Mouse (Mus musculus): ENCODE data around the gene Mapkap1.

Mapkap1 gene

DNA sequence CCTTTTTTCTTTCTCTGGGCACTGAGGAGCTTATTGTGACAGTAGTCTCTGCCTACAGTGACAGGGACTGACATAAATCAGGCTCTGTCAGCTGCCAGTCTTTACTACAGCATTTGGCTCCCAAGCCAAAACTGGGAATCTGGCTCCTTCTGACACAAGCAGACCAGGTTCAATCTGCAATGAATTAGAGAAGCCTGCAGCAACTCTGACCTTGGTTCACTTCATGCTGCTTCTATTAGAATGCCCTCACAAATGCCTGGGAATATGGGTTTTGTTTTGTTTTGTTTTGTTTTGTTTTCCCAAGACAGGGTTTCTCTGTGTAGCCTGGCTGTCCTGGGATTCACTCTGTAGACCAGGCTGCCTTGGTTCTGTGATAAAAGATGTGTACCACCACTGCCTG, 126.7 kb downstream of the Mapkap1 start:
- no peak for DNase-seq

DNA sequence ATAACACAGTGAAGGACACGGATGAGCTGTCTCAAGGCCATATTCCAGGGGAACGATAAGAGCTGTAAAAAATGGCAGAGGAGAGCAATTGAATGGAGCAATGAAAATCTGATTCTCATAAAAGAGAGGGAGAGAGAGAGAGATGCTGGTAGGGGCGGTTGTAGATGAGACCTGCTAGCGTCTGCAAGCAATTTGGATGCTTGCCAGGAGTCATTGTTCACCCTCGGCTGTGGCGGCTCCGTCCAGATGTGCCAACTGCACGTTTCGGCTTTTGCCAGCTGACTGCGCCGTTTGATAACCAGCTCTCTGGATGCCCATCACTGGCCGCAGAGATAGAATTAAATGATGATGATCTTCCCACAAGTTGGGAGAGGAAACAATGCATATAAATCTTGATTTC, 128.4 kb downstream of the Mapkap1 start:
- DNase-seq: no peak

DNA sequence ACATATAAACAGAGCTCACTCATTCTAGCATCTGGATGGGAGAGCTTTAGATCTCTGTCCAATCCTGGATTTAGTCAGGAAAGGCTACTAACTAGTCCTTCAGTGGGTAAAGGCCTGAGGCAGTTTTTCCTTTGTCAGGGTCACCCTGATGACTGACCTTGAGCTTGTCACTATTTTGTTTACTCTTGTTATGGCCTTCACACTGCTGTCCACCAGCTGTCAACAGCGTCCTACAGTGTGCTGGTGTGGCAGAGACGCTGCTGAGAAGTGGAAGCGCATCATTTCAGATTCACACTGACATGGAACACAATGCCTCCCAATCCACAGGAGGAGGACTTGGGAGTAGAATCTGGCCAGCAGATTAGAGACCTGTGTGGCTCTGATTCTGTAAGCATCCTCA, 130.8 kb downstream of the Mapkap1 start:
- DNase-seq: no peak

DNA sequence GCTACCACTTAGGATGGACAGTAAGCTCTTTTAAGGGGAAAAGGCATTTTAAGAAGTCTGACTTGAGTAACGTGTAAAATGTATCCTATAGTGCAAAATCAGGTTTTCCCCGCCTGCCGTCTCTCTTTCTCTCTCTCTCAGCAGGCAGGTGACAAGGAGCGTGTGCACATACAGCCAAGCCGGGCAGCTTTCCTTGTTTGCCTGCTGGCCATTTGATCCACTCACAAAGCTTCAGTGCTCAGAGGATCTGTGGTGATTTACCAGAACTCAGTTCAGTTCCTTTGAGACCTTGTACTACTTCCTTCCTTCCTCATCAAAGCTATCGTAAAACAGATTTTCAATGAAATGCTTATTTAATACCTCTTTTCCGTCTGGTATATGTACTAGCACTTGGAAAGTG, 137.0 kb downstream of the Mapkap1 start:
- DNase-seq: no peak

DNA sequence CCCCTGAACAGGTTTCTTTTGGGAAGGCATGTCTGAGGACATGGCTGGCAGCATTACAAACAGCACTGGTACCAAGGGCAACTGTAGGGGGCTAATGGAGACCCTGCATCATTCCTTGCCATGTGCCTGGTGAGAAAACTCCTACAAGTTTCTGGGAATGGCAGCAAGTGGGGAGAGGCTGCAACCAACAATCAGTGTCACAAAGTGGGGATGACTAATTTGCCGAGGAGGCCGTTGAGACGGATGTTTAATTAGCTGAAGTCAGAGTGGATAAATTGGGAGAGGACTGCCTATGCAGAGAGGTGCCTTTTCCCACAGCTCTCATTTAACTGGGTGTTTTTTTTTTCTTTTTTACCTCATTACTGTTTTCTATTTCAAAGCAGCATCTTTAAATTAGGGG, 137.4 kb downstream of the Mapkap1 start:
- DNase-seq: no peak

DNA sequence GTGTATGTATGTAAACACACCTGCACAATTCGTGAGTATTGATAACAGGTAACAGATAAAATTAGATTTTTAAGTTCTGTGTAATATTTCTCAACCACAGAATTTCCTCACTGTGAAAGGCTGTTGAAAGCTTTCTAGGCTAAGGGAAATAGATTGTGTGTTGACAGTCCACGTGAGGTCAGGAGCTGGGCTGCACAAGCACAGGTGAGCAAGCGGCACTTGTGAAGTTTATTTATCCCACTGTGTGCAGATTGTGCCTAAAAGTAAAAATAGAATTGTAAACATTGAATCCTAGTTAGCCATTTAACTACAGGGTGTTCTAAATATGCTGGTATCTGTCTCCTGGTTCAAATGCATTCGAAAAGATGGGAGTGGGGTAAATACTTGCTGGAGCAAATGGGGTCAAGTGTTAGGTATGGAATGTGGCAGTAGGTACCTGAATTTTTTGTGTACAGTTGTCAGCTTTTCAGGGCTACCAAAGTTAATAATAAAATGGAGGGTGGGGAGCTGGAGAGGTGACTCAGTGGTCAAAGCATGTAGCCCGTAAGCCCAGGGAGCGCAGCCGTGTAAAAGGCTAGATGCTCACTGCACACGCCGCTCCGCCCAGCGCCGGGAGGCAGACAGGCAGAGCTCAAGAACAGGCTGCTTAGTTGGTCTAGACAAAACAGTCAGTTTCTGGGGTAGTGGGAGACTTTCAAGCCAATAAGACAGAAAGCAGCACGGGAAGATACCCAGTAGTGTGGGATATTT, 138.2 kb downstream of the Mapkap1 start:
- DNase-seq: no peak

DNA sequence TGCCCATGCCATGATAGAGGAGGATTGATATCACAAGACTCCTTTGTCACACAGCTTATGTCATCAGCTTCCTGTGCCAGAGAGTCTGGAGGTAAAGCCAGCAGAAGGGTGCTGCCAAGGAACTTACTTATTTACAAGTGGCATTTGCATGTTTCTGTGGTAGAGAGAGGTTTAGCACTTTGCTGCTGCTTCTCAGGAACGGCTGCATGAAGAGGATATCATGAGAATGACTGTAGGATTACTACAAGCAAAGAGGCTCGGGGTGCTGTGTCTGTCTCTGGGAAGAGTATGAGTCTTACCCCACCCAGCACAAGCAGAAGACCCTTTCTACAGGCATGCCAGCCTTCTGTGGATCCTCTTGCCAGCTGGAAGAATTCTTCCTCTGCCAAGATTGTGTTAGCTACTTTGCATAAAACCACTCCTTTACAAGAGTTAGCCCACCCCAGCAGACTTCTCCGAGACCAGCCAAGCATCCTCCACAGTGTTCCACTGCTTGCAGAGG, 139.7 kb downstream of the Mapkap1 start:
- DNase-seq: no peak

DNA sequence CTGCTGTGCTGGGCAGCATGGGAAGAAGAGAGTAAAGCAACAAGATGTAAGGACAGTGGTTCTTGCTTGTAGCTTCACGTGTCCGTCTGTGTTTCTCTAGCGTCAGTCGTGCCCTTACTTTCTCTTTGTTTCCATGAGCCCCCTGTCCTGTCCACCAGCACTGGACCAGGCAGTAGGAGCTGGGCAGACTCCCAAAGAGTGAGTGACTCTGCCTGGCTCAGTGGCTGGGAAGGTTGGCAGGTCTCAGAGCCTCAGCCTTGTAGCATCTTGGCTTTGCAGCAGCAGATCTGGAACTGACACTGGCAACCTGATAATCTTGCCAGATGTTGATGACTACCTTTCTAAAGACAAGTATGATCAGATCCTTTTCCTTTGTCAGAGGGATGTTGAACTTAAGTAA, 140.9 kb downstream of the Mapkap1 start:
- DNase-seq: no peak

DNA sequence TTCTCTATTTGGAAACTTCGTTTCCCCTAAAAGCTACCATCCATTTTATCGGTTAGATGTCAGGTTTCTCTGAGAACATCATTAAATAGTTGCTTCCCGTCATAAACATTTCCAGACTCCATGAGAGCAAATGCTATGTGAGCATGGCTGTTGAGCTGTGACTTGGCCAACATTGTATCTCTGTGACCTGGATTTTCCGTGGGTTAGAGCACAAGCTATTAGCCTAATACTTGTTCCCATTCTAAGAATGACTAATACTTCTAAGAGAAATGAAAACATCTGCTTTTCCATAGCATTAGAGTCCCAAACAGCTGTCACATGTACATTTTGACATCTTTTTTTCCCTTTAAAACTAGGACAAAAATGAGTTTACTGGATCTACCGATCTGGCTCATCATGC, 142.4 kb downstream of the Mapkap1 start:
- no peak for DNase-seq

DNA sequence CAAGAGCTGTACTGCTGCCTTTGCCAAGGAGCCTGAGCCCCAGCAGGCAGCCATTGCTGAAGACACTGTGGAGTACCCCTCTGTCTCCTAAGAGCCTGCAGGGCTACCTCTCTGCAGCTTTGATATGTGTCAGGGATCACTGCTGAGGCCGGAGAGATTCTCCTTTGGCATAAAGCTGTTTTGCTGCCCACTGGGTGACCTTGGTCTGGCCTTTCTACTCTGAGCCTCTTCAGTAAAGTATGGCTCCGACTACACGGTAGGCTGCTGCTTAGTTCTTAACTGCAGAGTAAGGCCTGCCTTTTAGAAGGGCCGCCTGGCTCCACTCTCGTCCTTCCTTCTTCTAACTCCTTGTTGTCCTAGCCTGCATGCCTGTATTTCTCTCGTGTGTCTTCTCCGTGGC, 142.9 kb downstream of the Mapkap1 start:
- no peak for DNase-seq

DNA sequence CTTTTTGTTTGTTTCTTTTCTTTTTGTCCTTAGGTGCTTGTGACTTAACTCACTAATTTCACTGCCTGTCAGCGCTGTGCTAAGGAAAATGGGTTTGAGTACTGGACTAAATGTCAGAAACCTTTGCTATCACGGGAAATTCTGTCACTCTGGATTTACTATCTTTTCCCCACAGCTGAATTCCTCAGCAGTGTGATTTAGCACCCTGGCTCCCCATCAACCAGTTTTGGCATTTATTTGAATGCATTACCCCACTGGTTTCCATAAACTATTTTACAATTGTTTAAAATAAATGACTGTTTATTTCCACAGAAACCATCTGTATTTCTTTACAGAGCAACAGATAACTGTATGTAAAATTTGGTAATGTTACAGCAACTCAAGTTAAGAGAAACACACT, 146.2 kb downstream of the Mapkap1 start:
- DNase-seq: no peak

DNA sequence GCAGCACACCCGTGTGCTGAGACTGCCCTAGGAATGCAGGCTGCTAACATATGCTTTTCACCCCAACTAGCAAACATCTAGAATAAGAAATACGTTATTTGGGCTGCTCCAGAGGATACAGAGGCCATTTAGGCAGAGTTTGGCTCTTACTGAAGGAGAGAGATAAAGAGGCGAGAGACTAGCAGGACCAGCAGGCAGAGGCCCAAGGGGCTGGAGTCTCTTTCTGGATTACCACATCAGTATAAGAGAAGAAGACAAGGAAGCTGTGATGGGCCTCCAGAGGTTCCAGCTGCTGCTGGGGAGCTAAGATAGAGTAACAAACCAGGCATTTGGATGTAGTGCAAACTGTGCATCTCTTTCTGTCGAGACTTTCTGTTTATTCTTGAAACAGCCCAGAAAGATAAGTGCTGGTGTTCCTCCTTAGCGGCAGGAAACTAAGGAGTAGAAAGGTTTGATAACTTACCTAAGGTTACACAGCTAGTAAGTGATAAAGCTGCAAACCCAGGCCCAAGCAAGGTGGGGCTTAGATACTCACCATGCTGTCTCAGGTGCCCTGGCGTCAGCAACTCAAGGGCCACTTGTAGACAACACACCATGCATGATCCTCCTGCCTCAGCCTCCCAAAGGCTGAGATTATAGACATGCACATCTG, 147.1 kb downstream of the Mapkap1 start:
- no peak for DNase-seq

DNA sequence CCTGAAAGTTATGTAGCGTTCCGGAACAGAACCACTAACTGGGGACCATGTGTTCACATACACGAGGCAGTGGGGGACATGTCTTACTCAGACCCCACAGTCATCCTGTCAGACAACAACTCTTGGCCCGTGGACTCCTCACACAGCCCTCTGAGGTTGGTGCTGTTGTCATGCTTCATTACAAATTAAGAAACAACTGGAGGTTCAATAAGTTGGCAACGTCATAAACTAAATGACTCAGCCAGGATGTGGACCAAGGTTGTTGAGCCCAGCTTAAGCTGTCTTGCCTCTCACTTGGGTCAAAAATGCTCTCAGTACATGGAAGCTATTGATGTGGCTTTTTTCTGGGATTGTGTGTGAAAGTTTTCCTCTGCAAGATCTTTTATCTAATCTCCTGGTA, 153.6 kb downstream of the Mapkap1 start:
- DNase-seq: no peak

DNA sequence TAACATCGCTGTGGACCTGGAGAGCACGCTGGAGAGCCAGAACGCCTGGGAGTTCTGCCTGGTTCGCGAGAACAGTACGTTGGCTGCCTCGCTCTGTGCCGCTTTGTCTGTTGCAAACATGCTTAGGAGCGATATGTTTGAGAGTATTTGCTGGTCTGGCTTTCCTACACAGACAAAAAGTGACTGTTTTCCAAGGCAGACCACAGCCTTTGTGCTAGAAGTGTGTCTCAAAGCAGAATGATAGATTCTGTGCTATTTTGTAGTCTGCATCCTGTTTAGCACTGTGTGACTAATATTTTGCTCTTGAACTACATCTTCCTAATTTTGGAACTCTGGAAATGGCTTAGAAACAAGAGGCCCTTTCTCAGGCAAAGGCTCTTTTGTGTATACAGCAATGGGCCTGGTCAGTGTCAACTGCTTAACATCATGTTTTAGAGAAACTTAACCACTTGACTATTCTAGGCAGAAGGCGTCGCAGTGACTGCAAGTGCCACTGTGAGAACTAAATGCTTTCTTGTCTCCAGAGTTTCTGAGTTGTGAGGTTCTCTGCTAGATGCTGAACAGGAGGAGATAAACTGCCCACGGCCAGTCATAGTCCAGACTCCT, 156.6 kb downstream of the Mapkap1 start:
- no peak for DNase-seq

DNA sequence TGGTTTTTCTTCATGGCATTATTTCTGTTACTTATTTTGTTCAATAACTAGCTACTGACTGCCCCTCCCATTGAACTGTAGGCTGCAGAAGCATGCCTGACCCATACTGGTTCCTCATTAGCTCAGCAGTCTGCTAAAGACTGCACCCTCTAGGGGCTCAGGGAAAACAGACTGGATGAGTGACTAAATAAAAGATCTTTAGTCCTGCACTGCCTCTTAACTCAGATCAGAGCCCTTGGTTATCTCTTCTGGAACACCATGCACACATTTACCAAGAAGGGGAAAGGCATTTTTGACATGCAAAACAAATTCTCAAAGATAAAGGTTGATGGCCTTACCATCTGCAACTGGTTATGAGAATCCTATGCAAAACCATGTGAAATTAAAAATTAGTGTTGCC, 157.3 kb downstream of the Mapkap1 start:
- DNase-seq: no peak

DNA sequence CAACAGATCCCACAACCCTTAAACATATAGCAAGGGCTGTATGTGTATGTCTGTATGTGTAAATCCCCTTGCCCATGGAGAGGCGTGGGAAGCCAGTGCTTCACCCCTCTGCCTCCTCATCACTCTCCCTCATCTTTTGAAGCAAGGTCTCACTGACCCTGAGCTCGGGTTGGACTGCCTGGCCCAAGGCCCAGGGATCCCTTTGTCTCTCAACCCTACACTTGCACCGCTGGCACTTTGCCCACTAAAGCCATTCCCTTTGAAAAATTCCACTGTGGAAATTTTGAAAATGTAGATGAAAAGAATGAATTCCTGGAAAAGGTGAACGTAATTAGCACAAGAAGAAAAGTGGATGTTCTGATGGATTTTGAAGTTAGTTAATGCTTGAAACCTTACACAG, 159.6 kb downstream of the Mapkap1 start:
- no peak for DNase-seq

DNA sequence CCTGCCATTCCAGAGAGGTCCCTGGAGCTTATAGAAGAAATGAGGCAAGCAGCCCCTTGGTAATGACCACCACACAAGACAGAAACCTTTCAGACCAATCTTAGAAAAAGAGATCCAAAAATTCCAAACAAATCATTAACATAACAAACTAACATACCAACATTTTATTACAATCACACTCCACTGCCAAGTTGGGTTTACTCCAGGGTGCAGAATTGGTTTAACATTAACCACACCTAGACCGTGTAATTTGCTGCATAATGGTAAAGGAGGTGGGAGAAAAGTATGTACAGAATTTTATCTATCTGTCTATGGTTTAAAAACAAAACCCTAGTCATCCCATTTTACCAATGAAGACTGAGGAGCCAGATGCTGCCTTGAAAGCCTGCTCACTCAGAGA, 160.0 kb downstream of the Mapkap1 start:
- no peak for DNase-seq

DNA sequence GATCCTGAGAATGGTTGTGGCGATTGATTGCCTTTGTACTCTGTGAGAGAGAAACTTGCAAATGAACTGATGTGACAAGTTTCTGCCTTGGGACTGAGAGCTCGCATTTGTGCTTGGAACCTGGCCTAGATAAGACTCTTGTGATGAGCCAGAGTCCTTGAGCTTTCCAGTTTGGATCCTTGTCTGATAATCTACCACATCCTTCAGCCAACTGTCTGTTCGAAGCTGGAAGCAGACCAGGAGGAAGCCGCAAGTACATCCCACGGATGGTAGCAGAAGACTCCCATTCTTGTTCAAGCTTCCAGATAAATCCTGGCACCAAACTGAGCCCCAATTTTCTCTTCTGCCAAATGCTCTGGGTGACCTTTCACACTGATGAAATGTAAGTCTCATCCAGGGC, 162.6 kb downstream of the Mapkap1 start:
- no peak for DNase-seq

DNA sequence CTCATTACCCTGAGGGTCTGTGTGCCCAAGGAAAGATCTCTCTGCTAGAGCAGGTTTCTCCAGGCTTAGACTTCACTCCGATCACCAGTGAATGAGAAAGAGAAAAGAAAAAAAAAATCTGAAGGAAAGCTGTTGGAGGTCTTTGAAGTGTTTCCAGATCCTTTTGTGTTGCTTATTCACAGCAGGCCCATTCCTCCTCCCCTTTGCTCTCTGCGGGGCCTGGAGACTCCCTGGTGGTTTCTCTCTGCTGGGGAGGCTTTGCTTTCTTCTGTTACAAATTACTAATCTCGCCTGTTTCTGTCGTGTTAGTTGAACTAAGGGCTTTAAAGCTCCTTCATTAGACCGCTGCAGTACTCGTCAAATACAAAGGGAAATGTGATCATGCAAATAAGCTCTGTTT, 163.8 kb downstream of the Mapkap1 start:
- DNase-seq: no peak

DNA sequence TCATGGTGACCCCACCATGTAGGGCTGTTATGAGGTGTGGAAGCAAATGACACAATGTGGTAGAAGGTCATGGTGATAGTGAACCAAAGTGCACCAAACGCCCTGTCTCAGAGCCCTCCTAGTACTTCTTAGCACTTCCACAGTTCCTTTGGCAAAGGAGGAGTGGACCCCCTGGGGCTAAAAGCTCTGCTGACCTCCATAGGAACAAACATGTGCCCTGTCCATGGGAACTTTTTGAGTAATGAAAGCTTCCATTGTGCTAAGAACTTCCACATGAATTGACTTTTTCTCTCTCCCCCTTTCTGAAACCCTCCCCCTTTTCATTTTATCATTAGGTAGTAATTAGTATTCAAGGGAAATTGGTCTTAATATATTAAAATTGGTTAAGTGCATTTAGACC, 164.5 kb downstream of the Mapkap1 start:
- no peak for DNase-seq

DNA sequence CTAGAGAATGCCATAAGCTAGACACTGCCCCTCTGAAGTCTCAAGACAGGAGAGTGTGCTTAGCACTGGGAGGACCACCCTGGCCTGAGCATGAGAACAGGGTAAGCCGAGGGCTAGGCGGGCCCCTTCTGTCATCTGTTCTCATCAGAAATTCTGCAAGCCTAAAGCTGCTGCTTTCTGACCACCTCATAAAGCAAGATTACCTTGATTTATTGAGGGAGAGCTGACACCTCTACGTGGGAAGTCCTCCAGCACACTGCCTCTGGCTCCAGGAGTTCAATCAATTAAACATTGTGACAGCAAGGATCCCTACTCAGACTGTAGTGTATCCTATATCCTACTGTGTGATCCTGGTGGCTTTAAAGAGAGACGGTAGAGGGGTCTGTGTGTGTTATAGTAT, 166.5 kb downstream of the Mapkap1 start:
- DNase-seq: no peak

DNA sequence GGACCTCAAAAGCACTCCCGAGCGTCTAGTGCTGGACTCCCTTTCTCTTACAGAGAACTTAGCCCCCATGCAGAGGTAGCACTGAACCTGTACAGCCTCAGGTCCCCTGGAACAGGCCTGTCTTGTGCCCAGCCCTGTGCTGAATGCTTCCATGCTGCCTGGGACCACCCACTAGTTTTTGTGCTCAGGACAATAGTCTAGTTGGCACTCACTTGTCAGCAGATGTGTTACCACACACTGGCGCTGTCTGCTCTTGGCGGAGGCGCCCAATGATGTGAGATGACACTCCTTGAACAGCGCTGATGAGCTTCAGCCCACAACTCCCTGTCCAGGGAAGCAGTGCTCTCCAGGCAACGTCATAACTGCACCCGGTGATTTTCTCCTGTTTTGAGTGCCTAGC, 182.0 kb downstream of the Mapkap1 start:
- no peak for DNase-seq

DNA sequence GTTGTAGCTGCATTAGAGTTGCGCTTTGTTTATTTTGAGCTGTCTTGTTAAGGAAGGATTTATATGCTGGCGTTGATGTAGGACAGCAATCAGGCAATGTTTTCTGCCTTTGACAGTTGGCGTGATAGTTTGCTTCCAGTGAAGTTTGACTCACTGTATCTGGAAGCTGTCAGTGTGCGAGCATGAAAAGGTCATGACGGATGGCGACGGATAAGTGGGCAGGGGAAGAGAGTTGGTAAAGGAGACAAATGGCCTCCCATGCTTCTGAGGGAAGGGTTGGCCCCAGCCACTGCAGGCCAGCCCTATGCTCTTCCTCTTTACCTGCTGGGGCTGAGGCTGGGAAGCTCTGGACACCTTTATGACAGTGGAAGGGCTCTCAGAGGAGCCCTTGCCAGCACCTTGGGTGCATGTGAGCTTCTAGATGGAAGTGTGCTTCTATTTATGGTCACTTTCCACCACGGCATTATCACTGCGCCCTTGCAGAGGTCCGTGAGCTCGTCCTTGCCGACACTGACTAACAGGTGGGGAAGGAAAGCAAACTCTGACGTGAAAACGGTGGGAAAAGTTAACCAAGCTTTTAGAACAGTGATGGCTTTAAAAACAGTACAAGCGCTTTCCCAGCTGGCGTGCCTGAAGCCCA, 185.3 kb downstream of the Mapkap1 start:
- DNase-seq: no peak

All from thymus, postnatal 25 days (tissue).